Mouse (Mus musculus): ENCODE measurements around the gene Bzw2. TPM values are rescaled to one million over a fixed set of nuclear protein-coding genes. Genes with fewer than 3 reads are reported as not detected.

The Bzw2 gene
- total RNA-seq, 2 experiments from 2014 or later, result 18.3 to 19.4 TPM

GRCm38 (mm10) chr12:36137192-36137591 is 20.7 kb downstream of the Bzw2 start:
- ATAC-seq (replicated peaks; ENCODE audit: low FRiP score, poor library complexity, severe bottlenecking), result no peak

- no peak for ATAC-seq (replicated peaks; ENCODE audit: low FRiP score, poor library complexity, severe bottlenecking)
Measured at GRCm38 (mm10) chr12:36136285-36136684, 21.6 kb downstream of the Bzw2 start.

- no peak for ATAC-seq (replicated peaks; ENCODE audit: low FRiP score, poor library complexity, severe bottlenecking)
Measured at GRCm38 (mm10) chr12:36135409-36135808, 22.5 kb downstream of the Bzw2 start.

GRCm38 (mm10) chr12:36134111-36134510 is 23.8 kb downstream of the Bzw2 start:
- ATAC-seq (replicated peaks; ENCODE audit: low FRiP score, poor library complexity, severe bottlenecking), result no peak

- no peak for ATAC-seq (replicated peaks; ENCODE audit: low FRiP score, poor library complexity, severe bottlenecking)
Measured at GRCm38 (mm10) chr12:36133547-36133946, 24.3 kb downstream of the Bzw2 start.

- ATAC-seq (replicated peaks; ENCODE audit: low FRiP score, poor library complexity, severe bottlenecking), result no peak
Measured at GRCm38 (mm10) chr12:36132668-36133067, 25.2 kb downstream of the Bzw2 start.

GRCm38 (mm10) chr12:36132254-36132653 is 25.6 kb downstream of the Bzw2 start:
- no peak for ATAC-seq (replicated peaks; ENCODE audit: low FRiP score, poor library complexity, severe bottlenecking)

- ATAC-seq (replicated peaks; ENCODE audit: low FRiP score, poor library complexity, severe bottlenecking), result no peak
Measured at GRCm38 (mm10) chr12:36129826-36130225, 28.1 kb downstream of the Bzw2 start.

- ATAC-seq (replicated peaks; ENCODE audit: low FRiP score, poor library complexity, severe bottlenecking), result no peak
Measured at GRCm38 (mm10) chr12:36126049-36126448, 31.8 kb downstream of the Bzw2 start.

- ATAC-seq (replicated peaks; ENCODE audit: low FRiP score, poor library complexity, severe bottlenecking), result no peak
Measured at GRCm38 (mm10) chr12:36119244-36119643, 38.6 kb downstream of the Bzw2 start.

- ATAC-seq (replicated peaks; ENCODE audit: low FRiP score, poor library complexity, severe bottlenecking), result no peak
Measured at GRCm38 (mm10) chr12:36117161-36117560, 40.7 kb downstream of the Bzw2 start.

GRCm38 (mm10) chr12:36112081-36112480 is 45.8 kb downstream of the Bzw2 start:
- ATAC-seq (replicated peaks; ENCODE audit: low FRiP score, poor library complexity, severe bottlenecking), result no peak

GRCm38 (mm10) chr12:36111110-36111509 is 46.8 kb downstream of the Bzw2 start:
- no peak for ATAC-seq (replicated peaks; ENCODE audit: low FRiP score, poor library complexity, severe bottlenecking)

- ATAC-seq (replicated peaks; ENCODE audit: low FRiP score, poor library complexity, severe bottlenecking), result no peak
Measured at GRCm38 (mm10) chr12:36110457-36110856, 47.4 kb downstream of the Bzw2 start.

GRCm38 (mm10) chr12:36108442-36108841 is 49.4 kb downstream of the Bzw2 start:
- ATAC-seq (replicated peaks; ENCODE audit: low FRiP score, poor library complexity, severe bottlenecking), result no peak

GRCm38 (mm10) chr12:36103592-36103910 is 54.3 kb downstream of the Bzw2 start:
- ATAC-seq (replicated peaks; ENCODE audit: low FRiP score, poor library complexity, severe bottlenecking), result no peak

- no peak for ATAC-seq (replicated peaks; ENCODE audit: low FRiP score, poor library complexity, severe bottlenecking)
Measured at GRCm38 (mm10) chr12:36102733-36103591, 54.9 kb downstream of the Bzw2 start.

GRCm38 (mm10) chr12:36095371-36095880 is 62.5 kb downstream of the Bzw2 start:
- ATAC-seq (replicated peaks; ENCODE audit: low FRiP score, poor library complexity, severe bottlenecking), result no peak

GRCm38 (mm10) chr12:36093081-36093670 is 64.7 kb downstream of the Bzw2 start:
- ATAC-seq (replicated peaks; ENCODE audit: low FRiP score, poor library complexity, severe bottlenecking), result no peak

- ATAC-seq (replicated peaks; ENCODE audit: low FRiP score, poor library complexity, severe bottlenecking), result no peak
Measured at GRCm38 (mm10) chr12:36091964-36092363, 65.9 kb downstream of the Bzw2 start.

GRCm38 (mm10) chr12:36089221-36089620 is 68.7 kb downstream of the Bzw2 start:
- no peak for ATAC-seq (replicated peaks; ENCODE audit: low FRiP score, poor library complexity, severe bottlenecking)

Data from erythroblast, adult 5-6 weeks (primary cell).